Mouse (Mus musculus) testis, adult 2 months (tissue): ENCODE measurements around the gene Cfap157. TPM values are rescaled to one million over a fixed set of nuclear protein-coding genes. Genes with fewer than 3 reads are reported as not detected.

ENCODE experiments used
- H3K27ac ChIP-seq: fragments of 200-500 bp; 2 replicates; pipeline ENCODE4 v1.5.1; 2012; ENCODE audit warnings: low read depth, low read length; ENCODE audit not compliant: control insufficient read depth, insufficient read depth
- H3K27me3 ChIP-seq: fragments of 200-500 bp; 2 replicates; pipeline ENCODE4 v1.6.1; 2012; ENCODE audit warnings: mild to moderate bottlenecking, low read length, moderate library complexity; ENCODE audit not compliant: control insufficient read depth, insufficient read depth
- H3K36me3 ChIP-seq: fragments of 200-500 bp; 2 replicates; pipeline ENCODE4 v1.6.1; 2012; ENCODE audit warnings: mild to moderate bottlenecking, low read length; ENCODE audit not compliant: control insufficient read depth, insufficient read depth
- H3K4me1 ChIP-seq: fragments of 200-500 bp; 2 replicates; pipeline ENCODE4 v1.6.1; 2012; ENCODE audit warnings: low read length; ENCODE audit not compliant: control insufficient read depth, insufficient read depth
- H3K4me3 ChIP-seq: fragments of 200-500 bp; 2 replicates; pipeline ENCODE4 v1.5.1; 2012; ENCODE audit warnings: low read depth, mild to moderate bottlenecking, low read length, moderate library complexity, mixed read lengths; ENCODE audit not compliant: control insufficient read depth
- CTCF ChIP-seq: fragments of 200-500 bp; IDR thresholded peaks from 2 replicates; pipeline ENCODE4 v1.5.1; 2012; ENCODE audit warnings: low read depth, mild to moderate bottlenecking, inconsistent platforms, low read length, moderate library complexity; ENCODE audit not compliant: control insufficient read depth, insufficient read depth, insufficient replicate concordance
- POLR2A ChIP-seq: fragments of 200-500 bp; IDR thresholded peaks from 2 replicates; pipeline ENCODE4 v1.6.1; 2012; ENCODE audit warnings: low read depth, mild to moderate bottlenecking, inconsistent platforms, low read length, moderate library complexity; ENCODE audit not compliant: control insufficient read depth
- polyA plus RNA-seq: library from polyadenylated mRNA; depleted of rRNA; stranded (reverse); fragments of >200 nt; gene quantifications from 2 replicates; pipeline ENCODE4 v1.2.3, GENCODE M21; 2012

Gene Cfap157
- polyA plus RNA-seq, 1 experiment = 51.6 TPM

DNA sequence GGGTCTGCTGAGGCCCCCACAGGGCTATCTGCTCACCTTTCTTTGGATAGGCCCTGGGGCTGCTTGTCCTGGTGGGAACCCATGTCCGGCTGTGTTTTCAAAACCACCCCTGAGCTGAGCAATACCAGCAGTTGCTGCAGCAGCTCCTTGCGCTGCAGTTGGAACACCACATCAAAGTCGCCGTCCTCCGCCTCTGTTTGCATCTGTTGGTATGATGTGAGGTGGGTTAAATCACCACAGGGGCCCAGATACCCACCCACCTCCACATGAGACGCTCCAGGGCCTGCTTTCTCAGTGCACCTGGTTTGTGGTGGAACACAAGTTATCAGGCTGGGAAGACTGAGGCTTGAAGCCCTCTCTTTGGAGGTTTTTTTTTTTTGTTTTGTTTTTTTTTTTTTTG lies 6.1 kb downstream of the Cfap157 start:
- TF ChIP-seq POLR2A (no peak), CTCF (no peak)
- H3K27ac ChIP-seq = no peak overlapping the region
- no peaks in the 10 kb centered on the region for H3K27me3 ChIP-seq
- peaks cover 11% of the 10 kb centered on the region for H3K4me1 ChIP-seq
- no peaks in the 10 kb centered on the region for H3K36me3 ChIP-seq
- no peak overlapping the region for H3K4me3 ChIP-seq

DNA sequence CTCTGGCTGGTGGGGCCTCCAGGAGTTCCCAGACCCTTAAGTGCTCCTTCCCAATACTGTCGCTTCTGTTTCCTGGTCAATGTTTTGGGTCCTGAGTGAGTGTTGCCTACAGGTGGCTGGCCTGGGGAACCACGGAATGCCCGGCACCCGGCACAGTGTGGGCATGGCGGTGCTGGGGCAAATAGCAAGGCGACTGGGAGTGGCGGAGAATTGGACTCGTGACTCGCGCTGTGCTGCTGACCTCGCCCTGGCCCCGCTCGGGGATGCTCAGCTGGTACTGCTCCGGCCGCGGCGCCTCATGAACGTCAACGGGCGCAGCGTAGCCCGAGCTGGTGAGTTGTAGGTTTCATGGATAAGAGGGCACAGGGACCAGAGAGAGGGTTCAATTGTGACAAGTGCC lies 8.0 kb downstream of the Cfap157 start:
- H3K4me3 ChIP-seq = peak overlapping the region; percentile 95
- no peak overlapping the region; the same call in 1 of the 2 replicates for H3K27ac ChIP-seq
- H3K36me3 ChIP-seq = no peaks in the 10 kb centered on the region
- TF ChIP-seq CTCF (no peak), POLR2A (no peak)
- peaks cover 9% of the 10 kb centered on the region for H3K4me1 ChIP-seq
- H3K27me3 ChIP-seq = no peaks in the 10 kb centered on the region

DNA sequence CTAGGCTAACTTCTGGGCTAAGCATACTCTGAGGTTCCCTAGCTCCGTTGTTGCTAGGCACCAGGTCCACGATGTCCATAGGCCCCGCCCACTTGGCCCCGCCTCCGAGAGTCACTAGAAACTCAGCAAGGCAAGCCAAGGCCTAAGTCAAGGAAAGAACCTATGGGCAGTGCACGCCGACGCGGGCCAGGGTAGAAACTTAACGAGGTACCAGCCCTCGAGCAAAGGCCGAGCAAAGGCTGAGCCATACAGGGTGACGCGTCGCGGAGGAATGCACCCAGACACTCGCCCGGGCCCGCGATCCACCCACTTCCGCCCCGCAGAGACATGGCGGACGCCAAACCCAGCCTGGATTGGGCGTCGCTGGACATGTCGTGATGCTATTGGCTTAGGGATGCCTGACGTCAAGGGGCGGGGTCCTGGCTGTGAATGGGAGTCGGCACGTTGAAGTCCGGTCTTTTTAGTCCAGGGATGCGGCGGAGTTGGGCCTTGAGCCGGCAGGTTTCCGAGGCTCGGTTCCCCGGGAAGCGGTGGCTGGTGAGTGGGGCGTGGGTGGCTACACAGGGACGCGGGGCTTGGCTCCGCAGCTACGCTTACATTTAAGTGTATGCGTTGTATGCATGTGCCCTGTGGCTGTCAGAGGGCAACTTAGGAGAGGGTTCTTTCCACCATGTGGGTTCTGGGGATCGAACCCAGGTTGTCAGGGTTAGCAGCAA lies 8.7 kb downstream of the Cfap157 start, which contains the start of the genes Ttc16 and Ptrh1:
Gene Ttc16 (minus strand): TSS at position 275 of the 716 bp plus-strand sequence.
Gene Ptrh1 (plus strand): TSS at position 428 of the 716 bp plus-strand sequence.
- H3K4me3 ChIP-seq = peak within 1 kb of the TSS; percentile 95
- no peaks in the 10 kb centered on the region for H3K27me3 ChIP-seq
- no peaks in the 10 kb centered on the region for H3K36me3 ChIP-seq
- peak within 1 kb of the TSS; percentile 87 for H3K27ac ChIP-seq
- peaks cover 7% of the 10 kb centered on the region for H3K4me1 ChIP-seq
- TF ChIP-seq CTCF = no peak
- peak; percentile 80 for TF ChIP-seq POLR2A

DNA sequence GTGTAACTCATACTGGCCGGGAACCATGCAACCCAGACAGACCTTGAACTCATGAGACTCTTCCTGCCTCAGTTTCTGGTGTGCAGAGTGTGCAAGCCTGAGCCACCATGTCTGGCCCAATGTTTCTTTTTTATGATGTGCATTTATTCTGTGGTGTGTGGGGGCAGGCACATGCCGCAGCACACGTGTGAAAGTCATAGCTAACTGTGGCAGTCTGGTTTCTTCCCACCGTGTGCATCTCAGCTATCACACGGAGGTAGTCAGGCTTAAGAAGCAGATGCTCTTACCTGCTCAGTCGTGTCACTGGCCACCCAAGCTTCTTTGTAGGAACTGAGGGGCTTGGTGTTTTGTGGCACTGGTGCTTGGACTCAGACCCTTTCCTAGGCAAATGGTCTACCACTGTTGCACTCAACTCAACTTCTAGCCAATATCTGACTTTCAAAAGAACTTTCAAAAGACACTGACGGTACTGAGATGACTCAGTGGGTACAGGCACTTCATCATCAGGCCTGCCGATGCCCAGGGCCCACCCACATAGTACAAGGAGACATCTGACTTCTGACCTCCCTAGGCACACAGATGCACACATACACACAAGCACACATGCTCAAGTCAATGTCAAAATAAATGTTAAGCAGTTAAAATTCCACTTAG lies 11.5 kb downstream of the Cfap157 start:
- Histone ChIP-seq H3K27me3 (no peaks in the 10 kb centered on the region), H3K4me3 (no peak overlapping the region), H3K36me3 (no peaks in the 10 kb centered on the region), H3K4me1 (peaks cover 14% of the 10 kb centered on the region), H3K27ac (no peak overlapping the region)
- TF ChIP-seq CTCF = no peak
- no peak for TF ChIP-seq POLR2A

DNA sequence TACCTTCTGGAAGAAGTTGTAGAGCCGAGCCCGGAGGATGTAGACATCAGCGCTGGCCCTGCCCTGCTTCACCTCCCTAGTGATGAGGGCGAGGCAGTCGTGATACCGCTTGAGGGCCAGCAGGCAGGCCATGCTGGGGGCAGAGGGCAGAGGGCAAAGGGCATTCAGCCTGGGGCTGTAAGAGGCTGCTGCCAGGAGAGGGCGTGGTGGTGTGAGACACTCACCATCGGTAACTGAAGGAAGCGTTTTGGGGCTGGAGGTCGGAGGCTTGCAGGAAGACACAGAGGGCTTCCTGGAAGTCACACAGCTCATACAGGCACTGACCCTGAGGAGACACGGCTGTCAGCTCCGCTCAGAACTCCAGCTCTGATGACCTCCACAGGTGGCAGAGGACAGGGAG lies 12.3 kb downstream of the Cfap157 start:
- Histone ChIP-seq H3K4me3 (no peak overlapping the region), H3K27ac (no peak overlapping the region), H3K4me1 (peaks cover 14% of the 10 kb centered on the region), H3K36me3 (no peaks in the 10 kb centered on the region), H3K27me3 (no peaks in the 10 kb centered on the region)
- TF ChIP-seq CTCF = no peak
- no peak for TF ChIP-seq POLR2A

DNA sequence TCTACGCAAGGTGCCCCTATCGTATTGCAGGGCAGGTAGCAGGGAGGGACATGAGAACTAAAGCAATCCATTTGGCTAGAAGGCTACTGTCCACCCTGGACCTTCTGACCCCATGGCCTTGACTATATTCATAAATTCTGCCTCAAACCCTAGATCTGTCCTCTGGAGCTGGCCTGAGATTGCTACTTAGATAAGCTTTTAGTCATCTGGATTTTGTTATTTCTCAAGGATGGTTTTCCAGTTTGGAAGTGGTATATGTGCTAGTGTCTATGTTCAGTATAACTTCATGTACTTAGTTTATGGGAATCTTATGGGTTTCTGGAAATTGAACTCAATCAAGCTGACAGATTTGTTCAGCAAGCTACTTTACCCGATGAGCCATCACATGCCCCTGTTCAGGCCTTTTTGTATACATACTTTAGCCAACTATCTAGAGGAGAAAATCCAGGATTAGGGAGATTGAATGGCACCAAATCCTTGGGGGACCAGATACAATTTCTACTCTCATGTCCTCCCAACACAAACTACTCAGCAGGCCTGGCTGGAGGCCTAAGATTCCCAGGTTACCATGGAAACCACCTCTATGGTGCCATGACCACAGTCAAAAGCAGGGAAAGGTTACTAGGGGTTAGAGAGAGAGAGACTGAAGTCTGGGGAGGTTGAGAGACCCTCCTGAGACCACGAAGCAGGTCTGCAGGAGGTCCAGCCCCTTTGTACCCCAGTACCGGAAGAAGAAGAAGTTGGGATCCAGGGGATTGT lies 14.7 kb downstream of the Cfap157 start:
- no peak for TF ChIP-seq POLR2A
- no peak for TF ChIP-seq CTCF
- peaks cover 7% of the 10 kb centered on the region for H3K4me1 ChIP-seq
- H3K4me3 ChIP-seq = no peak overlapping the region
- H3K36me3 ChIP-seq = no peaks in the 10 kb centered on the region
- H3K27me3 ChIP-seq = no peaks in the 10 kb centered on the region
- H3K27ac ChIP-seq = no peak overlapping the region
